Mouse (Mus musculus): ENCODE measurements at regions not wholly inside any gene's neighbourhood (a gene's known extent, or its start where the extent isn't known, plus 50 kb on each side); places are given as distances from the start of the nearest gene placed in this dataset.

- peak; percentile 96 for ATAC-seq (ENCODE audit: poor library complexity, severe bottlenecking)
Observed at GRCm38 (mm10) chr2:131436149-131436548, 55.1 kb upstream of the Smox start.

- ATAC-seq (ENCODE audit: poor library complexity, severe bottlenecking): peak; percentile 89
Observed at GRCm38 (mm10) chr2:131430474-131430873, 60.8 kb upstream of the Smox start.

GRCm38 (mm10) chr2:131428089-131428488 is 63.2 kb upstream of the Smox start:
- no peak for ATAC-seq (ENCODE audit: poor library complexity, severe bottlenecking)

DNA sequence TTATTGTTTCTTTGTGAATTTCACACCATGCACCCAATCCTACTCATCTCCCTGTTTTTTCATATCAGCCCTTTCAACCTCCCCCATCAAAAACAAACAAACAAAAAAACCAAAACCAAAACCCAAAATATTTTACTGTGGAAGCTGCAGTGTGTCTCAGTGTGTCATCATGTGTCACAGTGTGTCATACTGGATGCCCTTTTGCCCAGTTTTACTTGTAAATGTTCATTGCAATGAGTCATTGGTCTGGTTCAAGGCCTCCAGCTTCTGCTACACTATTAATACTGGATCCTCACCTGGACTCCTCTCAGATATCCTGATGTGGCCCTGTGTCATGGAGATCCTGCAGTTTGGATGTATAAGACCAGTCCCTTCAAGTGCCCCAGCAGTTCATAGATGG is 64.4 kb upstream of the Smox start:
- ATAC-seq (ENCODE audit: poor library complexity, severe bottlenecking): no peak

GRCm38 (mm10) chr2:131423616-131424320 is 67.5 kb upstream of the Smox start:
- ATAC-seq (ENCODE audit: poor library complexity, severe bottlenecking): peak; percentile 82

DNA sequence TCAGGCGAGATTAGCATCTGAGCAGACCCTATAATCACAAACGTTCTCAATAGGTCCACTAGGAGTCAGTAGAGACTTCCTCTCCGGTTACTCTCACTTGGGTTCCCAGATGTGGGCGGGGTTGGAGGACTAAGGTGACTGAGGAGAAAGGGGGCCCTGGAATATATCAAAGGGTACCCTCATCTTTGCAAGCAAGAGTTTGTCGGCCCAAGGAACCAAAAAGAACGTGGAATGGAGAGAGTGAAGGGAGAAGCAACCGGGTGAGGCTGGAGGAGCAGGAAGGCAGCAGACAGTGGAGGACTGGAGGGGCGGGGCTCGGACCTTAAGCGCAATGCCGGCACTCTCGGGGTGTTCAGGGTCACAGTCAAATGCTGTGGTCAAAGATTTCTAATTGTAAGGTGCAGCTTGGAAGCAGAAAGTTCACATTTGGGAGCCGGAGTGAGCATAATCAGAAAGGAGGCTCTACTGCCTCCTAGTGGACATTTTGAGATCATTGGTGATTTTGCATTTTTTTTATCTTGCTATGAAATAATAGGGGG is 68.3 kb upstream of the Smox start:
- peak; percentile 84 for ATAC-seq (ENCODE audit: poor library complexity, severe bottlenecking)

GRCm38 (mm10) chr2:131418130-131418529 is 65.4 kb upstream of the Rnf24 start:
- ATAC-seq (ENCODE audit: poor library complexity, severe bottlenecking): no peak

GRCm38 (mm10) chr2:131417472-131417871 is 64.8 kb upstream of the Rnf24 start:
- no peak for ATAC-seq (ENCODE audit: poor library complexity, severe bottlenecking)

GRCm38 (mm10) chr2:131416482-131416881 is 63.8 kb upstream of the Rnf24 start:
- peak; percentile 97 for ATAC-seq (ENCODE audit: poor library complexity, severe bottlenecking)

- no peak for ATAC-seq (ENCODE audit: poor library complexity, severe bottlenecking)
Observed at GRCm38 (mm10) chr2:131410906-131411520, 58.3 kb upstream of the Rnf24 start.

GRCm38 (mm10) chr2:131407337-131407736 is 54.6 kb upstream of the Rnf24 start:
- ATAC-seq (ENCODE audit: poor library complexity, severe bottlenecking): no peak

- no peak for ATAC-seq (ENCODE audit: poor library complexity, severe bottlenecking)
Observed at GRCm38 (mm10) chr2:131404218-131404555, 51.5 kb upstream of the Rnf24 start.

- ATAC-seq (ENCODE audit: poor library complexity, severe bottlenecking): no peak
Observed at GRCm38 (mm10) chr2:131403543-131404217, 51.0 kb upstream of the Rnf24 start.
